Mouse (Mus musculus): ENCODE results near the gene Lhx1.

Lhx1 gene

GRCm38 (mm10) chr11:84525421-84526274 lies at the start of gene Lhx1:
Gene Lhx1, minus strand, starts transcription at chr11:84525535.
- no peak for DNase-seq

GRCm38 (mm10) chr11:84574834-84575233 lies 49.5 kb upstream of the Lhx1 start:
- DNase-seq = no peak

DNA sequence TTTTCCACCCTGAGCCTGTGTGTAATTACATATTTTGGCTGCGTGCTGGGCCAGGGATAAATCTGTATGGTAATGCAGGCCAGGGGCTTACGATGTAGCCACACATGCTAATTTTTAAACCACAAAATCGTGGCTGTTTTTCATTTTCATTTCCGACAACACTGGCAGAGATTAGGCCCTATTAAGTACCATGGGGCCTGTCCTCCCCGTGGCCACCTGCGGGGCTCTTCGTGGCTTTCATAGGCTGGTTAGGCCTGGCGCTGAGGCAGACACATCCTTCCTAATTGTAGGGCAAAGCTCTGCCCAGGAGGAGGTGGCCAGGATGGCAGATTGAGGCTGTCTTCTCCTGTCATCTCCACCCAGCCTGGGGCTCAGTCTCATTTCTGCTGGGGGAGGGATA lies 48.3 kb upstream of the Lhx1 start:
- no peak for DNase-seq

GRCm38 (mm10) chr11:84570812-84571211 lies 45.5 kb upstream of the Lhx1 start:
- no peak for DNase-seq

- no peak for DNase-seq
These were observed 45.1 kb upstream of the Lhx1 start for GRCm38 (mm10) chr11:84570392-84570791.

DNA sequence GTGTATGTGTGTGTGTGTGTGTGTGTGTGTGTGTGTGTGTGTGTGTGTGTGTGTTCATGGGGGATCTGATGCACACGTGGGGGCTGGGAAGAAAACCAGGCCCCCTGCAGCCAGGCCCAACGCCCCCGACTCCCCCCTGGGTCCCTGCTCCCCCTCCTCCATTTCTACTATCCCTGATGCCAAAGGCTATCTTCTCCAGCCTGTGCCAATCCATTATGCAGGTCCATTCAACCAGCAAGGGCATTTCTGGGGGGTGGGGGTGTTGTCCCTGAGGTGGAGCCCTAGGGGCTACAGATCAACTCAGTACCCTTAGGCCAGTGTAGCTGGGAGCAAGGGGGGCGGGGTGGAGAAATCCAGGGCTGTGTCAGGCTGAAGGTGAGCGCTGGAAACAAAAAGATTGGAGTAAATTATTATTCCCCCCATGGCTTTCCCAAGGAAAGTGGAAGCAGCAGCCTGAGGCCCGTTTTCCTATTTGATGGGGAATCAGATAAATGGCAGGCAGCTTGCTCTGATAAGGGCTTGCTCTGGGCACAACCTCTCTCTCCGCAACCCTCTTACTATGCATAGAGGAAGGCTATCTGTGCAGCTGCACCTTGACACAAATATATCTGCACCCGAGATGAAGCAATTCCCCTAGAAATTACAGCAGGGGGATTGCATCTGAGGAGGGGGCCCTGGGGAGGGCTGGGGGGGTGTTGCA lies 43.9 kb upstream of the Lhx1 start:
- no peak for DNase-seq

- no peak for DNase-seq
These were observed 43.1 kb upstream of the Lhx1 start for GRCm38 (mm10) chr11:84568482-84568881.

DNA sequence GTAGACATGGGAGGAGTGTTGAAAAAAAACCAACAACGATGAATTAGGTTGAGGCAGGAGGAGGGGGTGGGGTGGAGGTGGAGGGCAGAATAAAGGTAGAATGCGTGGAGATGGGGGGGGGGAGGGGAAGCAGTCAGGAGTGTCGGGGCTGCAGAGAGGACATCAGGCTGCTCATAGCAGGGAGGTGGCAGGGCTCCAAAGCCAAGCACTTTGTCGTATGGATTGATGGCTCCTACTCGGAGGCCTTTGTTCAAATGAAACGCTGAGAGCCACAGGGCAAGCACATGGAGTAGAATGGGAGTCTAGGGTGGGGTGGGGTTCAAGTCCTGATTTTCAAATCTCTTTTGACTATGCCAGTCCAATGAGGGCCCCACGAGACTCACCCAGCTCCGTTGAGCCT lies 41.4 kb upstream of the Lhx1 start:
- no peak for DNase-seq

DNA sequence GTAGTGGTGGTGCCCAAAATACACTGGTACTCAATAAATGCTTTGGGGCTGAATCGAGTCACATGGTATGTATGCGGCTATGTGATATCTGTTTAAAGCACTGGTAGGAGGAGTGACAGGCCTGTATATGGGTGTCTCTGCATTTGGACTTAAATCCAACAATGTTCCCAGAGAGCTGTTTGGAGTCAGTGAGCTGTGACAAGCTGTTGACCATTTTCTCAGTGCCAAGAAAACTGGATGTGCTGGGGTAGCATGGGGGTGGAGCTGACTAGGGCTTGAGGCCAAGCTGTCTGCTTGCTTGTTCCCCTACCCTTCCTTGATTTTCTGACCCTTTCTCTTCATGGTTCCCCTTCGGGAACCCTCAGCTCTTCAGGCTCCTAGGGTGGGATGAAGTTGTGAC lies 39.9 kb upstream of the Lhx1 start:
- DNase-seq = no peak

GRCm38 (mm10) chr11:84563360-84563759 lies 38.0 kb upstream of the Lhx1 start:
- DNase-seq = no peak

DNA sequence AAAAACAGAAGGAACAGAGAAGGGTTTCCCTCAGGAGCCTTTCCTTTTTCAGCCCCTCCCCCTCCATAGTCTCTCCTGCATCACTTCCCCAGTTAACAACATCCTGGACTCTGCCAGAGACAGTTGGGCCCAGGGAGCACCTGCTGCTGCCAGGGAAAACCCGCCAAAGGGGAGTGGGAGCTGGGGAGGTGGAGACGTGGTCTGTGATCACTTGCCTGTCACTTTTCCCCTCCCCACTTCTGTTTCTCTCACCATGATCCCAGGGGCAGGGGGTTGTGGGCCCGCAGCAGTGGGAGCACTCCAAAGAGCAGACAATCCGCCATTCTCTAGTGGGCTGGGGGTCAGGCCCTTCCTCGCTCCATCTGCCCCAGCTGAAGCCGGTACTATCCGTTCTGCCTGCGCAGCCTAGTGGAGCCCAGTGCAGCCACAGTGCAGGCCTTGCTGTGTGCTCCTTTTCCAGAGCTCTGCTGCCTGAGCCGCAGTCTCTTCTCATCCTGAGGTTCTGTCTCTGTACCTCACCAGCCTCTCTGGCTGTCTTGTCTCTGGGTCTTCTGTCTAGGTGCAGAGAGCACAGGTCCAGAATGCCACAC lies 37.5 kb upstream of the Lhx1 start:
- DNase-seq = no peak

DNA sequence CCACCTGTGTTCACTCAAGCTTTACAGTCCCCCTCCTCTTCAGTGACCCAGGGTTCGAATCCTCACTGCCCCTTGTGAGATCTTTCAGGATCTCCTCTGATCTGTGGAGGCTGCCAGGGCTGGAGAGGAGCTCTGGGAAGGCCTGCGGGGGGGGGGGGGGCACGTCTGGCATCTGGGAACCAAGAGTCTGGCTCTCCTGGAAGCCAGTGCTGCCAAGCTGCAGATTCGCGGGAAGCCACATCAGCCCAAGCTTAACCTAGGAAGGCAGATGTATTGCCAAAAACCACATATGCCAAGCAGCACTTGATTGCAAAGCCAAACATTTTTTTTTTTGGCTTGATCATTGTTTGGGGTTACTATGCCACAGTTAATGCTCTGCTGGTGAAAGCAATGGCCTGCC lies 36.2 kb upstream of the Lhx1 start:
- DNase-seq = no peak

DNA sequence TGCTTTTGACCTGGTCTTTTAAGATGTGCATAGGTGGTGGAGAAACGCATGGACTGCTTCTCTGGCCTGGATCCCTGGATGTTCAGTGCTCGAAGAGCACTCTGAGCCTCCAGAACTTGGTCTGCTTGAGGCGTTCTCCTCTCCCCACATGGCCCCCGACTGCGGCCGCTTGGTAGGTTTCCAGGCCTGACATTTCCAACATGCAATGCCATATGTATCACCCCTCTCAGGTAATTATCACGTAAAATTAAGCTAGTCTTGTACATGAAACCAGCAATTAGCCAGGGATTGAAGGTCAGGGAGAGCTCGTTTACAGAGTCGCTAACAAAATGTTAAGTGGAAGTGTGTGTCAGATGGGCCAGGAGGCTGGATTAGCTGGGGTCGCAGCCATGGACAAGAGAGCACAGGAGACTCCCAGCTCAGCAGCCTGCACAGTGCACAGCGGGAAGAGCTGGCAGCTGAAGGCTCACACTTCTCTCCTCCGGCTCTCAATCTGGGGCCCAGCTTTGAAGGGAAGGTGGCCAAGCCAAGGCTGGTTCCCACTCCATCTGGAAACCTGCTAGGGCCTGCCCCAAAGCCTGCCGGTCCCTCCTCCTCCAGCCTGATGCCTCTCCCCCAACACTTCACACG lies 28.6 kb upstream of the Lhx1 start:
- DNase-seq = no peak

DNA sequence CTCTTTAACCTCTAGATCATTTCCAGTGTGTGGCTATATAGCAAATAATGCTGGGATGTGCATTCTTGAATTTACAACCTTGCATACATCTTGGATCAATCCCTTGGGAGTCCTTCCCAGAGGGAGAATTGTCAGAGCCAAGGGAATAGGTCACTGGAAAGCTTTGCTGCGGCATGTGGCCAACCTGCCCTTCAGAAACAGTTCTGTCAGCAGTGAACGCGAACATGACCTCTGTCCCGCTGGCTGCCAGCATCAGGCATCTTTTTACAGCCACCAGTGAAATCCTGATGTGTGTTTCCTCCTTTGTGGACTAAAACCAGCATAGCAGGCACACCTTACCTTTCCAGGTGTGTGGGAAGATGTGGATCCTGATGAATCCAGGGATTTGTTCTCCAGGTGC lies 26.0 kb upstream of the Lhx1 start:
- DNase-seq = no peak

DNA sequence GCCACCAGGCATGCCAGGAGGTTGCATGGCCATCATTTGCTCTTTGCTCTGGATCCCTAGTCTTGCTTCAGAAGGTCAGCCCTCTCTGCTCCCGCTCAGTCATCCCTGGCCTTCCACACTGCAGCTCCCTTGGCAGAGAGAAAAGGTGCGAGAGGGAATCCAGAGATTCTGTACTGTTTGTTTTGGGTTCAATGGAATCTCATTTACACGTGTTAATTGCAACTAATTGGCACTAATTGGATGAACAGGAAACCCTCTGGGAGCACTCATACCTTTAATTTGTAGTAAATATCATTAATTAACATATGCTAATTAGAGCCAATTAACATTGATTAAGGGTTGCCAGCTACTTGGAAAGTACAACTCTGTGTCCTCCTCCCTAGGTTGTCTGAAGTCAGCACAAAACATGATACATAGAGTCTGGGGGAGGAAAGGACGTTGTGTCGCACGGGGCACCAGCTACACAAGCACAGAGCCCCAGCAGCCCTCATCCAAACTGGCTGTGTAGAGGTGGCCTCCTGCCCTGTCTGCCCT lies 24.0 kb upstream of the Lhx1 start:
- DNase-seq = no peak

- no peak for DNase-seq
These were observed 23.0 kb upstream of the Lhx1 start for GRCm38 (mm10) chr11:84548293-84548692.

- no peak for DNase-seq
These were observed 14.6 kb upstream of the Lhx1 start for GRCm38 (mm10) chr11:84539981-84540380.

DNA sequence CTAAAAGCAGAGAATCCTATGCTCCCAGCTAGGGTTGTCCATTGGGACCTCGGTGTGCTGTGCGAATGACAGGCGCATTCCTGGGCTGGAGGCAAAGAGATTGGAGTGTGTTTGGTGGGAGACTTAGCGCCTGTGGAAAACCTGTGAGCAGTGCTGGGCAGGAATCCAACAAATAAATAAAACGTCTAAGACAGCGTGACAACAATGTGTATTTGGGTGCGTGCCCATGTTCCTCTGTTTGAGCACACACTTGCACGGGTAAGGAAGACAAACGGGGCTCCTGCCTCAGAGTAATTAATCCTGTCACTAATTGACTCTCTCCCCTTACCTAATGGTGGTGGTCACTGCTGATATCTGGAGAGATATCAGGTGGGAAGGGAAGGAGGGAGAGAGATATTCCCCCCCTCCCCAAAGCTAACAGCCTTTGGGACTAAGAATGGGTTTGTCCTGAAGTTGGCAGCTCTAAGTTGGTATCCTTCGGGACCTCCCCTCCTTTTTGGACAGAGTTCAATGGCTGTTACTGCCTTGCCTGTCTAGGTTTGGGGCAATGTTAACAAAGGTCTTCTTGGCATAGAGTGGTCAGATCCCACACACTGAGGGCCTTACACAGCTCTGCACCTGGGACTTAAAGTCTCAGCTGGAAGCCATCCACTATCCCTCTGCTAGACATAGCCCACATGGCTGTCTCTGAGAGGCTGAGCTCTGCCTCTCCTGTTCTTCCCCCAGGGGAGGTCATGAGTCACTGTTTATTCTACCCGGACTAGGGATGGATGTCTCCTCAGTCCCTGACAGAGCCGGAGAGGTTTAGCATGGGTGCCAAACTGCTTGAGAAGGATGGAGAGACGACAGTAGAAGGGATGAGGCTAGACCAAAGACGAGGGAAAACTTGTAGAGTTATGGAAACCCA lies 4.7 kb upstream of the Lhx1 start:
- DNase-seq = no peak

DNA sequence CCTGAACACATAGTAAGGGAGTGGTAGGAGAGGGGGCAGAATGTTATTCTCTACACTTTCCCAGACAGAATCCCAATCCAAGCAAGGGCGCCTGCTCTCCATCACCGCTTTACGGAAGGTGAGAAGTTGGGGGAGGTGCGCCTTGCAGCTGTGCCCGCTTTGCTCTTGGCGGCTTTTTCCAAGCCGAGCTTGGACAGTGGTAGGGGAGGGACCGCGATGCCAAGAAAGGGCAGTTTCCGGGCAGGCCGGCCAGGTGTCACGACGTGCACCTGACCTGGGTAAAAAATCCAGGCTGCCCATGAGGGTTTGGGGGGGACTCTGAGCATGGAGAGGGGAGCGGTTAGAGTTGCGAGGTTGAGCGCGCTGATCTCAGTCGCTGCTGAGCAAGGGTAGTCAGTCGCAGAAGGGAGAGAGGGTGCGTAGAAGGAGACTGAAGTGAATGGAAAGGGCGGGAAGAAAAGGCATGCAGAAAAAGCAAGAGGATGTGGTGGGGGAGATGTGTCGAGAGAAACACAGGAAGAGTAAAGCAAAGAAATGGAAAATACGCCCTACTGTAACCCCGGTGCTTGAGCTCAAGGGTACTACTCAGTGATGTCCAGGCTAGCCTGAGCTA lies 3.9 kb upstream of the Lhx1 start:
- DNase-seq = no peak

GRCm38 (mm10) chr11:84526976-84527860 lies 1.9 kb upstream of the Lhx1 start:
- DNase-seq = no peak

DNA sequence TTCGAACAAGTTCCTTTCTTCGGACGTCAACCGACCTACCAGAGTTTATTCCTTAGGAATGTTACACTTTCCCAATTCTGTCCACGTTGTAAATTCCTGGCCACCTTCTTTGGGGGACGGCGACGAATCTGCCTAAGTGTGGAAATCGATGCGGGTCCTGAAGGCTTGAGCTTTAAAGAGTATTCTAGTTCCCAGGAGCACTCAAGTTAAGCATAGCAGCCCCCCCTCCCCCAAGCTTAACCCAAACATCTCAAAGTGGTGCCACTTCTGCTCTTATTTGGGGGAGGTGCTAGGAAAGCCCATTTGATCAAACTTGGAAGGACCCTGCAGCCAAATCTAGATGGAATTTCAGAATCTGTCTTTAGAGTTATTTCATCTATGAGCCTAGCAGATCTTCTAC lies 1.1 kb upstream of the Lhx1 start:
- DNase-seq = no peak
